Mouse (Mus musculus): ENCODE measurements around the gene Aldh3a1. TPM values are rescaled to one million over a fixed set of nuclear protein-coding genes. Genes with fewer than 3 reads are reported as not detected.
"Not testable (repeated sequence)": the region's sequence is repeated elsewhere in the genome, so short reads cannot be mapped to it uniquely, and the experiment has no call there.

Aldh3a1 gene
- polyA plus RNA-seq, 1 experiment from 2014 or later: not detected

DNA sequence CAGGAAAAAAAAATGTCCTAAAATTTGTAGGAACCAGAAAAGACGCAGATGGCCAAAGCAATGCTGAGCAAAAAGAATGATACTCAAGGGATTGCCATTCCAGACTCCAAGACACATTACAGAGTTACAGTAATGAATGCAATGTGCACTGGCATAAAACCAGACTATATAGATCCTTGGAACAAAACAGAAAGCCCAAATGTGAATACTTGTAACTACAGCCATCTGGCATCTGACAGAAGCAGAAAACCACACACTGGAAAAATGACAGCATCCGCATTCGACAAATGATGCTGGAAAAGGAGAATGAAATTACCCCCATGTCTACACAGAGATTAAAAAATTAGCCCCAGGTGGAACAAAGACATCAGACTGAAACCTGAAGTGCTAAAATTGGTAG is 27.0 kb upstream of the Aldh3a1 start:
- no peaks in the 10 kb centered on the region for H3K36me3 ChIP-seq (ENCODE audit: inconsistent target)
- WGBS (ENCODE audit: missing documents): 97% methylated on average over 3 of the region's 3 CpGs
- no peaks in the 10 kb centered on the region for H3K79me2 ChIP-seq (ENCODE audit: inconsistent target)
- no peak overlapping the region for H3K4me3 ChIP-seq (ENCODE audit: inconsistent target)
- H3K27ac ChIP-seq: no peak overlapping the region

DNA sequence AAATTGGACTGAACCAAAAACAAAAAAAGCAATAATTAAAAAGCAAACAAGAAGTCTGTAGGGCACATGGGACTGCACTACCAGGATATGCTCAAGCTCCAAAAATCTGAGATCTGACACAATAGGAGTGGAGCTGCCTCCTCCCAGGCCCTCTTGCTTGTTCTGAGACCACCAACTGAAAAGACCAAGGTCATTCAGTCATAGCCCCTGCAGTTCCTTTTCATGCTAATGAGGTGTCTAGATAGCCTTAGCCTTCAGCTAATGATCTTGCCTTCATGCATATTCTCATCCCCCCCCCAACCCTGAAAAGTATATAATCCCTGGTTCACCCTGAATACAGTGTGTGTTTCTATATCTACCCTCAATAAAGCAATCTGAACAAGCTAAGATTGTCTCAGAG is 25.7 kb upstream of the Aldh3a1 start:
- Histone ChIP-seq H3K36me3 (ENCODE audit: inconsistent target) (no peaks in the 10 kb centered on the region), H3K4me3 (ENCODE audit: inconsistent target) (no peak overlapping the region), H3K27ac (no peak overlapping the region), H3K79me2 (ENCODE audit: inconsistent target) (no peaks in the 10 kb centered on the region)

DNA sequence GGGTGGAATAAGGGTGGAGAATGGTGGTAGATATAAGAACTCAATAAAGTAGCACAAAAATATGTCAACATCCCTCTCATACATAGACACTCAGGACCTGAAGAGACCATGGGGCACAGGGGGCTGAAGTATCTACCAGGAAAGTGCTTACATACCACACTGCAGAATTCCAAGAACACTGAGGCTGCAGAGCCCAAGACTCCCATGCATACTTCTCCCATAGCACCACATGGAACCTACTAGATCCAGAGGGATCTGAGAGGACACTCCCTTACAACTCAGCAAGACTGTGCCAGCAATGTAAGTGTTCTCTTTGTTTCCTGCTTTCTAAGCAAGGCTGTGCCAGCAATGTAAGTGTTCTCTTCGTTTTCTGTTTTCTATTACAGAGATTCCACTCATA is 23.5 kb upstream of the Aldh3a1 start:
- no peak overlapping the region for H3K4me3 ChIP-seq (ENCODE audit: inconsistent target)
- no peaks in the 10 kb centered on the region for H3K36me3 ChIP-seq (ENCODE audit: inconsistent target)
- H3K79me2 ChIP-seq (ENCODE audit: inconsistent target): no peaks in the 10 kb centered on the region
- 90% methylated on average over 1 of the region's 1 CpGs for WGBS (ENCODE audit: missing documents)
- H3K27ac ChIP-seq: no peak overlapping the region

DNA sequence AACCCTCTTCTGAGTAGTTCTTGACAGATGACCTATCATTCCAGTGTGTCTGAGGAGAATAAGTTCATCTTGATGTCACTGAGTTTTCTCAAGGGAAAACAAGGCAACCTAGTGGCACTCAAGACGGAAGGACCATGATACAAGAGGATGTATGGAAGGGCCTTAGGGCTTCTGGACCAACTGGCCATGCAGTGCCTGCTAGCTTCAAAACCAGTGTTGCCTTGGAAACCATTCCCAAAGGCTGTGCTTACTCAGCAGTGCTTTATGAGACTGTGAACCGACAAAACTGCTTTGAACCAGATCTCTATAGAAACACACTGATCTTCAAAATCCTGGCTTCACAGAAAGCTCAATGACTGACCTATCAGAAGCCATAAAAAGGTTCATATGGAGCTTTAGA is 16.6 kb upstream of the Aldh3a1 start:
- H3K4me3 ChIP-seq (ENCODE audit: inconsistent target): no peak overlapping the region
- 97% methylated on average over 2 of the region's 2 CpGs for WGBS (ENCODE audit: missing documents)
- H3K36me3 ChIP-seq (ENCODE audit: inconsistent target): no peaks in the 10 kb centered on the region
- H3K27ac ChIP-seq: no peak overlapping the region
- no peaks in the 10 kb centered on the region for H3K79me2 ChIP-seq (ENCODE audit: inconsistent target)

DNA sequence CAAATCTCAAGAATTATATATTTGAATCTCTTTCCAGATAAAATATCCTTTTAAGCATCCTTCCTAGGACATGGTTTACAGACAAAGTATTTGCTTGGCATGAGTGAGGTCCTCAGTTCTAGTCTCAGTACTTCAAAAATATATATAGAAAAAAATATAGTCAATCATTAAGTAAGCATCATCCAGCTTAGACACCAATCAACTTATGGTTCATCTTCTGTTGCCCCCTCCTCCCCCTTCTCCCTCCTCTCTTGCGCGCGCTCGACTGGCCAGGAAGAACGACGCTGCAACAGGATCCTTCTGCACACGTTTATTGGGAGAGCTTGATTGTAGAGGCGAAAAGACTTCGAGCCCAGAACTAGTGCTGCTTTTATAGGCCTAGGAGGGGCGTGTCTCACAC is 15.2 kb upstream of the Aldh3a1 start:
- H3K27ac ChIP-seq; H3K79me2 ChIP-seq (ENCODE audit: inconsistent target); H3K4me3 ChIP-seq (ENCODE audit: inconsistent target); H3K36me3 ChIP-seq (ENCODE audit: inconsistent target): not testable (repeated sequence)
- WGBS (ENCODE audit: missing documents): 97% methylated on average over 6 of the region's 10 CpGs

DNA sequence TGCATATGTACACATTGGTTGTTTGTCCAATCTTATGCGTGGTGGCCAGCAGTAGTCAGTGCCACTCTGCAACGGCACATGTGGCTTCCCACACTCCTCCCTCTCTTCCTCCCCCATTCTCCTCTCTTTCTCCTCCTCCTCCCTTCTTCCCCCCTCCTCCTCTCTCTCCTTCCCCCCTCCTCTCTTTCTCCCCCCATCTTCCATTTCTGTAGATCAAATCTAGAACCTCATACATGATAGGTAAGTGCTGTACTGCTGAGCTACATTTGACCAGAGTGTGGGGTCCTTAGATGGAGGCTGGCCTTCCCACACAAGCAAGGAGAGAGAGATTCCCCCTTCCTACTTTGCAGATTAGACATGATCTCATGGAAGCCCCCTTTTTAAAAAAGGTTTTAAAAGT is 14.6 kb upstream of the Aldh3a1 start:
- 94% methylated on average over 2 of the region's 2 CpGs for WGBS (ENCODE audit: missing documents)
- Histone ChIP-seq H3K79me2 (ENCODE audit: inconsistent target) (no peaks in the 10 kb centered on the region), H3K27ac (no peak overlapping the region), H3K4me3 (ENCODE audit: inconsistent target) (no peak overlapping the region), H3K36me3 (ENCODE audit: inconsistent target) (no peaks in the 10 kb centered on the region)

DNA sequence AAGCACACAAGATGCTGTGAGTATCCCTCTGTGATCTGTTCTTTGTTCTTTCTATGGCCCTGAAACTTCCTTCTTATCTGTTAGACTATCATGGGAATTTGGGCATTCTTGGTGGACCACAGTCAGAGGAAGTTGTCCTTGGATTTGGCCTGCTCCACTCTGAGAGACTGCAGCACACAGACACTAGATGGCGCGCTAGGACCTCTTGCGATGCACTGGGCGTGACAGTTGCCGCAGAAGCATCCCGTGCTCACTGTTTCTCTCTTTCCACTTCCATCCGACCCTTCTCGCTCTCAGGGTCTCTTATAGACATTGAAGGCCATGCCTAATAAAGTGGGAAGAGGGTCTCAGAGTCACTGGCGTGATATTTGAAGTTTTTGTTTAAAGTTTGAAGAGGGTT is 13.9 kb upstream of the Aldh3a1 start:
- Histone ChIP-seq H3K4me3 (ENCODE audit: inconsistent target) (no peak overlapping the region), H3K36me3 (ENCODE audit: inconsistent target) (no peaks in the 10 kb centered on the region), H3K79me2 (ENCODE audit: inconsistent target) (no peaks in the 10 kb centered on the region), H3K27ac (no peak overlapping the region)
- WGBS (ENCODE audit: missing documents): 8% methylated on average over 9 of the region's 9 CpGs

DNA sequence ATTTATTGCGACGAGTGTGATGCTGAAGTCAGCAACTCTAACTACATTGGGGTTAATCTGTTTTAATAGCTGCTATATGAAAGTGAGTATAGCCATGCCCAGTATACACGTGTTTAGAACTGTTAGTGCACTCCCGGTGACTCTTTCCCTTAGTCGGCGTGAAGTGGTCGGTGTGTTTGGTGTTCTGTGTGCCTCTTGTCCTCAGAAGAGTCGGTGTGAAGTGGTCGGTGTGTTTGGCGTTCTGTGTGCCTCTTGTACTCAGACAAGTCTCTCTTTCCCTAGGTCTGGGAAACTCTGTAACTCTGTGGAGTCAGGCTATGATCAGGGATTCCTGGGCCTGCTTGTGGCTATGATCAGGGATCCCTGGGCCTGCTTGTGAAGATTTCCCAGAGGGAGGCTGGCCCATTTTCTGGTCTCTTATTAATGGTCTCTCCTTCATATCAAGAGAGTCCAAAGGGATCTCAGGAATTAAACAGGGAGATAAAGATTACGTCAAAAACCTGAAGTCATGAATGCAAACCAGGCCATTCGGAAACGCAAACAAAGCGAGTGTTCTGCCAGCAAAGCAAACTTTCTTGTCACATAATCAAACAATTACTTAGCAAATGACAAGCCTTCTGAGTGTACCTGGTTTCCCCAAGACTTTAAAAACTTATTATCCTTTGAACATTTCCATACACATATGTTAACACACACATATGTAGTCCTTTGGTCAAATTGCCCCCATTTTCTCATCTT is 10.6 kb upstream of the Aldh3a1 start:
- no peaks in the 10 kb centered on the region for H3K36me3 ChIP-seq (ENCODE audit: inconsistent target)
- WGBS (ENCODE audit: missing documents): 92% methylated on average over 14 of the region's 14 CpGs

DNA sequence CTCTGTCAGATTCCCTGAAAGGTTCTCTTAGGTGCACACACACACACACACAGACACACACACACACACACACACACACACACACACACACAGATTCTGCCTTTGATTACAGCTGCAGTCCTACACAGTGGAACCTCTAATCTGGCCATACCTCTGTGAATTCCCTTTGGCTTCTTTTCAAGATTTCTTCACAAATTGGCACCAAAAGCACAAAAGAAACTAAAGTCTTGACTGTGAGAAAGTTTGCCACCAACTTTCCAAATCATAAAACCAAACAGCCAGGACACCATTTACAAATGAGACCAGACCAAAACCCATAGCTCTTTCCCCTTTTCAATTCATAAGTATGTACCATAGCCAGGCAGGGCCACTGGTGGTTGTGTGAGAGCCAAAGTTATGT is 9.4 kb upstream of the Aldh3a1 start:
- no peak overlapping the region for H3K4me3 ChIP-seq (ENCODE audit: inconsistent target)

More for the DNA sequence above, 10.6 kb upstream of the Aldh3a1 start:
- H3K79me2 ChIP-seq (ENCODE audit: inconsistent target): no peaks in the 10 kb centered on the region
- H3K4me3 ChIP-seq (ENCODE audit: inconsistent target): no peak overlapping the region
- no peak overlapping the region for H3K27ac ChIP-seq

DNA sequence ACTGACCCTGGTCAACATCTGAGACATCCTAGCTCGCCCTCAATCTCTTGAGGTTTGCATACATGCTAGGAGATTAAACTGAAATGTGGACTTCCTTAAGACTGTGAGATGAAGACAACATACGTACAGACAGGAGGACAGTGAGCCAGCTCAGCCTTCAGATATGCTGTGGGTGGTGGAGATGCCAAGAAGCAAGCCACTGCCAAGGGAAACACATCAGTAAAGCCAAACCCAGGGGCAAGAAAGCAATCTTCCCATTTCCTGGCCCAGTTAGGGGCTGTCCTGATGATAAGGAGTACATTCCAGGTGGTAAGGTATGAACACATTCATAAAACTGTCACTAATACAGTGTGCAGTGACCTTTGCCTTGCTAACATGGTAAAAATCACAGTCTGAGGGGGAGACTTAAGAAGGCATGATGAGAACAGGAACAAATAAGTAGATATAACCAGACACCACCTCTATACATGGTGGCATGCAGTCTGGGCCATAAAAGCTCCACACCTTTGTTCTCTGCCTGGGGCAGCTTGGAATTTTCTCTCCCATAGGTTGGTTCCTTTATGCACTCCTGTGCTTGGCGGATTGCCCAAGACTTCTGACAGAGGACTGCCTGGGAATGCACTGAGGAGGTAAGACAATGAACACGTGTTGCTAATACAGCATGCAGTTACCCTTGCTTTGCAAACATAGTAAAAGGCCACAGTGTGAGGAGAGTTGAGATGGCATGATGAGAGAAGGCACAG is 7.5 kb upstream of the Aldh3a1 start:
- Histone ChIP-seq H3K79me2 (ENCODE audit: inconsistent target) (no peaks in the 10 kb centered on the region), H3K27ac (no peak overlapping the region), H3K36me3 (ENCODE audit: inconsistent target) (no peaks in the 10 kb centered on the region), H3K4me3 (ENCODE audit: inconsistent target) (no peak overlapping the region)
- WGBS (ENCODE audit: missing documents): 97% methylated on average over 4 of the region's 4 CpGs

More for the DNA sequence above, 9.4 kb upstream of the Aldh3a1 start:
- Histone ChIP-seq H3K79me2 (ENCODE audit: inconsistent target) (no peaks in the 10 kb centered on the region), H3K36me3 (ENCODE audit: inconsistent target) (no peaks in the 10 kb centered on the region), H3K27ac (no peak overlapping the region)

DNA sequence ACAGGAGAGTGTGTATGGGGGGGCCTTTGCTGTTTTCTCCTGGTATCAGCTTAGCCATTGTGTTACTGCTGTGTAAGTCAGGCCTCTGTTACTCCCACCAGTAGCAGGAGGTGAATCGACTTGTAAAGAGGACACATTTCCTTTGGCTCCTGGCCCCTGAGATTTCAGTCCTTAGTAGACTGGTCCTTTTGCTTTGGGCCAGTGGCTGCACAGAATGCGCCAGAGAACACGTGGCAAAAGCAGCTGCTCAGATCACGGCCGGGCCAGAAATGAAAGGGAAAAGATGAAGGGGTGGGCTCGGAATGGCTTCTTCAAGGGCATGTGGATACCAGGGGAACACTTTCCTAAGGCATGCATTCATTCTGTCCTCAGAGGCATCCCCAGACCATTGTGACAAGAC is 5.2 kb upstream of the Aldh3a1 start:
- Histone ChIP-seq H3K36me3 (ENCODE audit: inconsistent target) (no peaks in the 10 kb centered on the region), H3K79me2 (ENCODE audit: inconsistent target) (no peaks in the 10 kb centered on the region), H3K27ac (no peak overlapping the region), H3K4me3 (ENCODE audit: inconsistent target) (no peak overlapping the region)
- 91% methylated on average over 6 of the region's 6 CpGs for WGBS (ENCODE audit: missing documents)

DNA sequence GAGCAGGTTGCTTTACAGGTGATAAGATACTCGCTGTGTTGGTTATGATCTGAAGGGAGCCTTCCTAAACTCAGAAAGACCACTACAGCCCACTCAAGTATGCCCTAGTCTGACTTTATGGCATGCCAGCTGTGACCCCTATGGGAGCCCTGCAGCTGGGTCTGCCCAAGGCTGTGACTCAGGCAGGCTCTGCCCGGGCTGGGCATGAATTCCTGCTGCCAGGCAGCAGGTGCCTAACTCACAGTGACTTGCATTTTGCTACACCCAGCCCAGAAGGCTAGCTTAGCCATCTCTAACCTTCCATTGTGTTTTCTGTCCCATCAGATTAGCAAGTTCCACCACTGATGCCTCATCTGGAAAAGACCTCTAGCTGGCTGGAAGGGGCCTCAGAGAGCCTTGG is 4.5 kb upstream of the Aldh3a1 start:
- 59% methylated on average over 2 of the region's 2 CpGs for WGBS (ENCODE audit: missing documents)
- no peak overlapping the region for H3K27ac ChIP-seq
- H3K79me2 ChIP-seq (ENCODE audit: inconsistent target): no peaks in the 10 kb centered on the region
- H3K4me3 ChIP-seq (ENCODE audit: inconsistent target): no peak overlapping the region
- H3K36me3 ChIP-seq (ENCODE audit: inconsistent target): no peaks in the 10 kb centered on the region

DNA sequence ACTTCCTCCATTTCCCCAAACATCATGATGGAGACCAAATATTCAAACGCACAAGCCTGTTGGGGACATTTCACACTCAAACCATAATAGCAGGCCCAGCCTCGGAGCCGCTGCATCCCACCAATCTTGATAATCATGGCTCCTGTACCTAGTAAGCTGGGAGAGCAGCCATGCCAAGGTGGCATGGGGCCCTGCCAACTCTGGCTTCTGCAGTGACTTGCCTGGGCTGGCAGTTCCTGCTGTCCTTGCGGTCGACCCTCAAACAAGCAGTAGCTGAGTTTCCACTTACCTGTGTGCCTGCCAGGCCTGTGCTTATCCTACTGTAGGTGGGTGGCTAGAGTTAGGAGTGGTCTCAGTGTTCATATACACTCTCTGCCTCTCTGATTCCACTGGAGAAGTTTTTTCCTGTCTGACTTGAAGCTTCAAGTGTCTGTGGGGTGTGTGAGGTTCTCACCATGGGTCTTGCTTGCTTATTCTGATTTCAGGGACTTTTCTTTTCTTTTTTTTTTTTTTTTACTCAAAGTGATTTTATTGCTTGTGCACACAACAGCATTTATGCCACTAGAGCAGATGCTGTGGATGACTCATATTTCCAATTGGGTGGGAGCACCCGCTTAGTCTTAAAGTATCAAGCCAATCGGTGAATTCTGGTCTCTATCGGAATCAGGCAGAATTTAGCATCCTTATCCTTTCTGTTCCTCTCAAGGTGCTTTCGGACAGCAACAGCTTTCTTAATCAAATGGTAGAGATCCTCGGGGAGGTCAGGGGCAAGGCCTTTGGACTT is 2.0 kb upstream of the Aldh3a1 start:
- H3K36me3 ChIP-seq (ENCODE audit: inconsistent target): no peaks in the 10 kb centered on the region
- 87% methylated on average over 6 of the region's 10 CpGs for WGBS (ENCODE audit: missing documents)
- no peak overlapping the region for H3K27ac ChIP-seq
- no peak overlapping the region for H3K4me3 ChIP-seq (ENCODE audit: inconsistent target)
- no peaks in the 10 kb centered on the region for H3K79me2 ChIP-seq (ENCODE audit: inconsistent target)

DNA sequence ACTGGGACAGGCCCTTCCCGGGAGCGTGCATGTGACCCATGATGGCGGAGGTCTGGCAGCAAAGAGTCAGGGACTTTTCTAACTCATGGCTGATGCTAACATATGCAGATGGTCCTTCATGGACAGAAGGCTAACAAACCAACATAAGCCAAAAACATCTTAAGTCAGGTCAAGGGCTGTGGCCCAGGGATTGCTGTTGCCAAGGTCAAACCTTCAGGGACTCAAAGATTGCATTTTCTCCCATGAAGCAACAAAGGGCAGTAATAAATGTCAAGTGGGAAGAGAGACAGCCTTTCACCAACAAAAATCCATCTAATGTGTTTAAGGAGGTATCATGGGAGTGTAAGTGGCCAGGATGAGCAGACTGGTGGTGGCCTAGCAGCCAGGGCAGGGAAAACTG is 1.2 kb upstream of the Aldh3a1 start:
- WGBS (ENCODE audit: missing documents): 97% methylated on average over 3 of the region's 3 CpGs
- Histone ChIP-seq H3K4me3 (ENCODE audit: inconsistent target) (no peak overlapping the region), H3K79me2 (ENCODE audit: inconsistent target) (no peaks in the 10 kb centered on the region), H3K36me3 (ENCODE audit: inconsistent target) (no peaks in the 10 kb centered on the region), H3K27ac (no peak overlapping the region)

DNA sequence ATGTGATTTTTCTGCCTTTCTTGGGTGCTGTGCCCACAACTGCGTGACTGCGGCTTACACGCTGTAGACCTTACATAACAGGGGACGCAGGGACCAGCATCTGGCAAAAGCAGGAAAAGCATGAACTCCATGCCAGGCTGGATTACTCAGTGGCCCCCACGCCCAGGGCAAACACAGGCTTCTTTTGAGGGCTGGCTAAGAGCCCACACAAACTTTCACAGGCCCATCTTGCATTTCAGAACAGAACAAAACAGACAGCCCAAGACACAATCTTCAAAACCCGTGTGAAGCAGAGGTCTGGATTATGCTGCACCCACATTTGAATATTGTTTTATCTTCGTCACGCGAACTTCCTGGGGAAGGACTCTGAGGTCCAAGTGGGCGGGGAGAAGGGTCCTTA is 979 bp downstream of the Aldh3a1 start:
- Histone ChIP-seq H3K36me3 (ENCODE audit: inconsistent target) (no peaks in the 10 kb centered on the region), H3K79me2 (ENCODE audit: inconsistent target) (no peaks in the 10 kb centered on the region), H3K4me3 (ENCODE audit: inconsistent target) (no peak overlapping the region), H3K27ac (no peak overlapping the region)
- WGBS (ENCODE audit: missing documents): 42% methylated on average over 10 of the region's 10 CpGs
